Mouse (Mus musculus) thymus, postnatal 0 days (tissue): ENCODE results near the gene Snupn. TPM values are rescaled to one million over a fixed set of nuclear protein-coding genes. Genes with fewer than 3 reads are reported as not detected.
"Not testable (repeated sequence)": the region's sequence is repeated elsewhere in the genome, so short reads cannot be mapped to it uniquely, and the experiment has no call there.

Source experiments
- DNase-seq: peaks from one replicate; pipeline ENCODE4 v3.0.0-alpha.2; 2015; ENCODE audit warnings: low spot score
- polyA plus RNA-seq: library from polyadenylated mRNA; unstranded; fragments of >200 nt; fragmentation: Nextera tagmentation; extraction: Ambion mirVana; gene quantifications from 2 replicates; pipeline ENCODE4 v1.2.1, GENCODE M21; 2015

Gene Snupn
- polyA plus RNA-seq, 1 experiment from 2014 or later, result 20.9 TPM

GRCm38 (mm10) chr9:56997206-56997605 lies 46.5 kb downstream of the Snupn start:
- not testable (repeated sequence) for DNase-seq

DNA sequence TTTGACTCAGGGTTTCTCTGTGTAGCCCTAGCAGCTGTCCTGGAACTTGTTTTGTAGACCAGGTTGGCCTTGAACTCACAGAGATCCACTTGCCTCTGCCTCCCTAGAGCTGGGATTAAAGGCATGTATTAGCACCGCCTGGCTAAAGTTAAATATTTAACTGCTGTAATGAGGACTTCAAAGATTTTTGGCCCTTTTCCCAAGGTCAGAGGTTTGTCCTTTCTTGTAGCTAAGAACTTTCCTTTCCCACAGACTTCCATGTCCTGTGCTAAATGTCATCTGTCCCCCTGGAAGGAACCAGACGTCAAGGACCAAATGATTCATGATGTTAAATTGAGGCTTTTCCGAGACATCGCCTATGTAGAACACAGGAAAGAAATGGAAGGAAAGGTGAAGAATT lies 52.3 kb downstream of the Snupn start:
- DNase-seq, result no peak

DNA sequence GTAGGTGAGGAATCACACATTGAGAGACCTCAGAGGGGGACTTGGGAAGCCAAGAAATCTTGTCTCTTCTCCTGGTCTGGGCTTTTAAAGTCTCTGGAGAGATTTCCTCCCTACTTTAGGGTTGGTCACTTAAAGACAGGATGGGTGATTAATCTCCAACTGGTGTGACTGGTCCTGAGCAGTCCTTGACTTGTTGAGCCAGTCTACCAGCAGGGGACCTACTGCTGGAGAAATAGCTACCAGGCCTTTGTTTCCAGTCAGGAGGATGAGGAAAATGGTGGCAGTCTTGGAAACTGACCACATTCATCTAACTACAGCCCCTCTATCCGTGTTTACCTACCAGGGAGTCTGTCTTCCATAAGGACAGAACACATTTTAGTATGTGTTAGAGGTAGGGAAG lies 61.7 kb downstream of the Snupn start:
- DNase-seq, result no peak

GRCm38 (mm10) chr9:57012895-57013294 lies 62.2 kb downstream of the Snupn start:
- no peak for DNase-seq

DNA sequence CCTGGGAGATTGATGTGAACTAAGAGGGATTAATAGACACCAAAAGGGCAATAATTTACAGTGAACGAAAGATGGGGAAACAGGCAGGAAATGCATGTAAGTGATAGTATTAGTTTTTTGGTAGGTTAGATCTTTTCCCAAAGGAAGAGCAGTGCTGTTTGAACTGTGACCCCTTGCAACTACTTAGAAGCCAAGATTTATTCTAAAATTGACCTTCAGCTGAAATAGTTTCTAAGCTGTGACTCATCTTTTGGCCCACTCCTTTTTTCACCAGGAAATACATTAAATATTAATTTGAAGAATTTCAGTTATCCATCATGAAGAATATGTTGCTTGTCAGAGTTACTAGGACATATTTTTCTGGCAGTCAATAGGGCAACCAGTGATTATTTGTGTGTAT lies 63.1 kb downstream of the Snupn start:
- DNase-seq, result no peak

DNA sequence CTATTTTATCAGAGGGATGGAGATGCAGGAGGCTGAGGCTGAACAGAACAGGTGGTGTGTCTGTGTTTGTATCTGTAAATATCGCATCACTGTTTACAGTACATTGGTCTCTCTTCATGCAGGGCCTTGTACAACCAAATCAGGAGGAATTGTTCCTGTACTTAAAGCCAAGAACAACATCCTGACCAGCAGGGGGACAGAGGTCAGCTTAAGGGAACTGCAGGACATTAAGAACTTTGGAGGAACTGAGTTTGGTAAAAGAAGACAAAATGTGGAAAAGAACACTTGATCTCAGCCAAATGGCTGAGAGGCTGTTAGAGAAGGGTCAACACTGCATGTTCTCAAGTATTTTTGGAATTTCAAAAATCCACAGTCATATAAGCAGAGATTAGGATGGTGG lies 64.1 kb downstream of the Snupn start:
- DNase-seq, result no peak

- no peak for DNase-seq
Measured at GRCm38 (mm10) chr9:57017631-57018030, 67.0 kb downstream of the Snupn start.

DNA sequence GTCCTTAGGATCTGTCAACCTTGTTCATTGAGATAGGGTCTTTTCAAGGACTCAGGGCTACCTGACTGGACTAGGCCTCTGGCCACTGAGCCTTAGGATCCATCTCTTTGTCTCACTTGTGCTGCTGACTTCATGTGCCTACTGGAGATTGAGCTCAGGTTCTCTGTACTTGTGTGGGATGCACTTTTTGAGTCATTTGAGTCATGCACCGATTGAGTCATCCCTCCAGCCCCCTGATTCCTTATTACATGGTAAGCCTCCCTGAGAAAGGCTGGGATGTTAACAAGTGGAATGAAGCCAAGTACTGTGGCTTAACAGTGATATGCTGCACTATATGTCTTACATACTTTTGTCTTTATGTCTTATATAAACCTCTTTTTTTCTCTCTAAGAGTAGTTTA lies 81.1 kb downstream of the Snupn start:
- no peak for DNase-seq

Other genes with a start within 250 kb of the Snupn start
- 1.1 and 1.3 TPM in 2 replicates for gene Lingo1, start 154.4 kb upstream of the Snupn start, polyA plus RNA-seq
- 0.13 TPM in 1 of 2 replicates, not detected in the other for gene Odf3l1, start 86.2 kb upstream of the Snupn start, polyA plus RNA-seq
- gene Cspg4, start 85.8 kb upstream of the Snupn start, polyA plus RNA-seq, result 0.91 and 1.4 TPM in 2 replicates
- gene Snx33, start 22.5 kb upstream of the Snupn start, polyA plus RNA-seq, result 4.7 and 5.1 TPM in 2 replicates
- gene Imp3, start 13.4 kb upstream of the Snupn start, polyA plus RNA-seq, result 154 and 160 TPM in 2 replicates
- 9.3 and 10.6 TPM in 2 replicates for gene Ptpn9, start 44.0 kb downstream of the Snupn start, polyA plus RNA-seq
- gene Sin3a, start 121.2 kb downstream of the Snupn start, polyA plus RNA-seq, result 25.3 and 26.6 TPM in 2 replicates
- 36.6 and 37.6 TPM in 2 replicates for gene Man2c1, start 179.8 kb downstream of the Snupn start, polyA plus RNA-seq
- gene Neil1, start 197.4 kb downstream of the Snupn start, polyA plus RNA-seq, result 28.6 and 34.7 TPM in 2 replicates
- gene Commd4, start 207.5 kb downstream of the Snupn start, polyA plus RNA-seq, result 181 and 201 TPM in 2 replicates